Mouse (Mus musculus) heart, embryonic 14.5 days (tissue): ENCODE measurements around the gene Zdhhc9. TPM values are rescaled to one million over a fixed set of nuclear protein-coding genes. Genes with fewer than 3 reads are reported as not detected.

ENCODE experiments used
- ATAC-seq: fragments of 200-750 bp; cut with Nextera tagmentation; 2 replicates; pipeline ENCODE4 v1.8.0; 2017; ENCODE audit warnings: low read depth, moderate TSS enrichment; ENCODE audit not compliant: insufficient number of reproducible peaks, insufficient read depth, low FRiP score
- H3K27ac ChIP-seq, 2 experiments: fragments of 200-500 bp in 1 of 2; fragments of 300-500 bp in 1 of 2; sonication (generic) in 1 of 2; replicated peaks in 1 of 2; 2 replicates each; pipeline ENCODE4 v1.5.1; 2012 to 2014; ENCODE audit warnings: low read depth in 2 of 2, low read length in 2 of 2, control low read depth in 1 of 2, mild to moderate bottlenecking in 1 of 2, mixed read lengths in 1 of 2; ENCODE audit not compliant: control insufficient read depth in 1 of 2, insufficient read depth in 1 of 2
- H3K27me3 ChIP-seq: fragments of 300-500 bp; sonication (generic); 2 replicates; pipeline ENCODE4 v1.6.1; 2014; ENCODE audit warnings: mild to moderate bottlenecking, low read length, control low read depth; ENCODE audit not compliant: control insufficient read depth, insufficient read depth
- H3K36me3 ChIP-seq: fragments of 300-500 bp; sonication (generic); 2 replicates; pipeline ENCODE4 v1.6.1; 2014; ENCODE audit warnings: mild to moderate bottlenecking, control low read depth, low read length, mixed read lengths; ENCODE audit not compliant: control insufficient read depth, insufficient read depth
- H3K4me1 ChIP-seq, 2 experiments: fragments of 200-500 bp in 1 of 2; fragments of 300-500 bp in 1 of 2; sonication (generic) in 1 of 2; 2 replicates each; pipeline ENCODE4 v1.6.1; 2012 to 2014; ENCODE audit warnings: low read length in 2 of 2, control low read depth in 1 of 2, mixed read lengths in 1 of 2; ENCODE audit not compliant: control insufficient read depth in 2 of 2, insufficient read depth in 2 of 2
- H3K4me2 ChIP-seq: fragments of 300-500 bp; sonication (generic); 2 replicates; pipeline ENCODE4 v1.6.1; 2014; ENCODE audit warnings: mild to moderate bottlenecking, low read length
- H3K4me3 ChIP-seq, 2 experiments: fragments of 200-500 bp in 1 of 2; fragments of 300-500 bp in 1 of 2; sonication (generic) in 1 of 2; 2 replicates each; pipeline ENCODE4 v1.5.1; 2012 to 2014; ENCODE audit warnings: low read length in 2 of 2, mild to moderate bottlenecking in 2 of 2, control low read depth in 1 of 2, low read depth in 1 of 2, moderate library complexity in 1 of 2; ENCODE audit not compliant: control insufficient read depth in 1 of 2, insufficient read depth in 1 of 2
- H3K9ac ChIP-seq: fragments of 300-500 bp; sonication (generic); 2 replicates; pipeline ENCODE4 v1.6.1; 2014; ENCODE audit warnings: mild to moderate bottlenecking, low read length
- H3K9me3 ChIP-seq: fragments of 300-500 bp; sonication (generic); 2 replicates; pipeline ENCODE4 v1.6.1; 2016; ENCODE audit warnings: low read length, control low read depth; ENCODE audit not compliant: control insufficient read depth
- WGBS: fragments of 180-500 bp; shearing (Covaris S2); extraction: QIAGEN DNeasy Blood & Tissue Kit; methylation state at CpG from one replicate; pipeline ENCODE4 v1.1.7; 2014; 5-methylcytosine and 5-hydroxymethylcytosine counted together
- polyA plus RNA-seq: library from polyadenylated mRNA; unstranded; fragments of >200 nt; fragmentation: Nextera tagmentation; extraction: Ambion mirVana; gene quantifications from 2 replicates; pipeline ENCODE4 v1.2.1, GENCODE M21; 2014

Gene Zdhhc9
- polyA plus RNA-seq, 1 experiment from 2014 or later: 3.9 TPM

- Histone ChIP-seq H3K4me3 (no peak overlapping the region), H3K4me1 (peaks cover 0 to 3% of the 10 kb centered on the region in 2 experiments; a peak in 2 of 4 replicates), H3K9ac (no peak overlapping the region), H3K27ac (no peak overlapping the region), H3K36me3 (no peaks in the 10 kb centered on the region), H3K27me3 (peaks cover 3% of the 10 kb centered on the region; the same call in 1 of the 2 replicates), H3K4me2 (no peak overlapping the region), H3K9me3 (no peaks in the 10 kb centered on the region)
- 49% methylated on average over 3 of the region's 3 CpGs for WGBS
- ATAC-seq: no peak
Measured at GRCm38 (mm10) chrX:48140286-48140877, 68.3 kb downstream of the Zdhhc9 start.

- Histone ChIP-seq H3K36me3 (no peaks in the 10 kb centered on the region), H3K4me1 (peaks cover 0 to 3% of the 10 kb centered on the region in 2 experiments; a peak in 2 of 4 replicates), H3K4me3 (no peak overlapping the region), H3K27me3 (peaks cover 3% of the 10 kb centered on the region; the same call in 1 of the 2 replicates), H3K9me3 (no peaks in the 10 kb centered on the region), H3K27ac (no peak overlapping the region), H3K9ac (no peak overlapping the region), H3K4me2 (no peak overlapping the region)
- WGBS: 61% methylated on average over 14 of the region's 14 CpGs
- no peak for ATAC-seq
Measured at GRCm38 (mm10) chrX:48139368-48140285, 69.1 kb downstream of the Zdhhc9 start.

GRCm38 (mm10) chrX:48138539-48139275, 70.0 kb downstream of the Zdhhc9 start:
- H3K27me3 ChIP-seq: peaks cover 3% of the 10 kb centered on the region; the same call in 1 of the 2 replicates
- H3K36me3 ChIP-seq: no peaks in the 10 kb centered on the region
- WGBS: 46% methylated on average over 7 of the region's 7 CpGs
- H3K4me1 ChIP-seq: peaks cover 0 to 3% of the 10 kb centered on the region in 2 experiments; a peak in 2 of 4 replicates
- H3K4me3 ChIP-seq: no peak overlapping the region
- H3K9ac ChIP-seq: no peak overlapping the region
- no peak overlapping the region for H3K27ac ChIP-seq
- H3K4me2 ChIP-seq: no peak overlapping the region
- H3K9me3 ChIP-seq: no peaks in the 10 kb centered on the region
- no peak for ATAC-seq

- Histone ChIP-seq H3K27me3 (peaks cover 3% of the 10 kb centered on the region; the same call in 1 of the 2 replicates), H3K27ac (no peak overlapping the region), H3K4me3 (no peak overlapping the region), H3K4me1 (peaks cover 0 to 3% of the 10 kb centered on the region in 2 experiments; a peak in 1 of 4 replicates), H3K9me3 (no peaks in the 10 kb centered on the region), H3K36me3 (no peaks in the 10 kb centered on the region), H3K4me2 (no peak overlapping the region), H3K9ac (no peak overlapping the region)
- no peak for ATAC-seq
- WGBS: 55% methylated on average over 6 of the region's 6 CpGs
Measured at GRCm38 (mm10) chrX:48138011-48138410, 70.7 kb downstream of the Zdhhc9 start.

- Histone ChIP-seq H3K27me3 (peaks cover 3% of the 10 kb centered on the region; the same call in 1 of the 2 replicates), H3K4me3 (no peak overlapping the region), H3K27ac (no peak overlapping the region), H3K36me3 (no peaks in the 10 kb centered on the region), H3K9ac (no peak overlapping the region), H3K4me2 (no peak overlapping the region), H3K9me3 (no peaks in the 10 kb centered on the region), H3K4me1 (peaks cover 0 to 3% of the 10 kb centered on the region in 2 experiments; a peak in 1 of 4 replicates)
- WGBS: 82% methylated on average over 4 of the region's 4 CpGs
- ATAC-seq: no peak
Measured at GRCm38 (mm10) chrX:48136935-48137334, 71.7 kb downstream of the Zdhhc9 start.

GRCm38 (mm10) chrX:48129167-48129566, 79.5 kb downstream of the Zdhhc9 start:
- no peaks in the 10 kb centered on the region for H3K36me3 ChIP-seq

GRCm38 (mm10) chrX:48127502-48128218, 81.0 kb downstream of the Zdhhc9 start:
- H3K4me1 ChIP-seq: no peaks in the 10 kb centered on the region
- WGBS: 72% methylated on average over 6 of the region's 6 CpGs
- ATAC-seq: no peak
- no peak overlapping the region for H3K4me2 ChIP-seq
- no peaks in the 10 kb centered on the region for H3K9me3 ChIP-seq
- no peak overlapping the region for H3K4me3 ChIP-seq
- no peak overlapping the region for H3K9ac ChIP-seq
- H3K27ac ChIP-seq: no peak overlapping the region
- H3K36me3 ChIP-seq: no peaks in the 10 kb centered on the region
- peaks cover 4% of the 10 kb centered on the region; the same call in 1 of the 2 replicates for H3K27me3 ChIP-seq

More at GRCm38 (mm10) chrX:48129167-48129566, 79.5 kb downstream of the Zdhhc9 start:
- no peak overlapping the region for H3K4me3 ChIP-seq
- no peaks in the 10 kb centered on the region for H3K27me3 ChIP-seq
- no peak overlapping the region for H3K4me2 ChIP-seq
- no peaks in the 10 kb centered on the region for H3K9me3 ChIP-seq
- no peak overlapping the region for H3K27ac ChIP-seq
- 80% methylated on average over 1 of the region's 1 CpGs for WGBS
- no peak for ATAC-seq
- no peak overlapping the region for H3K9ac ChIP-seq
- no peaks in the 10 kb centered on the region for H3K4me1 ChIP-seq
